Mouse (Mus musculus) forebrain, postnatal 0 days (tissue): ENCODE measurements around the gene Kctd17. TPM values are rescaled to one million over a fixed set of nuclear protein-coding genes. Genes with fewer than 3 reads are reported as not detected.
A peak's percentile ranks its signal among the peaks of the same experiment; 100 is the strongest.

Source experiments
- ATAC-seq: fragments of 200-750 bp; cut with Nextera tagmentation; 2 replicates; pipeline ENCODE4 v1.8.0; 2017; ENCODE audit warnings: mild to moderate bottlenecking, moderate library complexity
- DNase-seq: peaks from one replicate; pipeline ENCODE4 v3.0.0-alpha.2; 2015
- H3K27ac ChIP-seq: fragments of 300-500 bp; sonication (generic); 2 replicates; pipeline ENCODE4 v1.5.1; 2014; ENCODE audit warnings: low read depth, mild to moderate bottlenecking, antibody characterized with exemption, low read length, moderate library complexity, mixed read lengths
- H3K27me3 ChIP-seq: fragments of 300-500 bp; sonication (generic); 2 replicates; pipeline ENCODE4 v1.6.1; 2014; ENCODE audit warnings: mild to moderate bottlenecking, low read length, mixed read lengths; ENCODE audit not compliant: insufficient read depth
- H3K36me3 ChIP-seq: fragments of 300-500 bp; sonication (generic); 2 replicates; pipeline ENCODE4 v1.6.1; 2014; ENCODE audit warnings: mild to moderate bottlenecking, moderate library complexity; ENCODE audit not compliant: insufficient read depth
- H3K4me1 ChIP-seq: fragments of 300-500 bp; sonication (generic); 2 replicates; pipeline ENCODE4 v1.6.1; 2014; ENCODE audit warnings: antibody characterized with exemption; ENCODE audit not compliant: insufficient read depth
- H3K4me2 ChIP-seq: fragments of 300-500 bp; sonication (generic); 2 replicates; pipeline ENCODE4 v1.6.1; 2014; ENCODE audit warnings: low read depth, mild to moderate bottlenecking, moderate library complexity
- H3K4me3 ChIP-seq: fragments of 300-500 bp; sonication (generic); 2 replicates; pipeline ENCODE4 v1.5.1; 2014; ENCODE audit warnings: low read depth, low read length, mixed read lengths
- H3K9ac ChIP-seq: fragments of 300-500 bp; sonication (generic); 2 replicates; pipeline ENCODE4 v1.6.1; 2014; ENCODE audit warnings: mild to moderate bottlenecking
- H3K9me3 ChIP-seq: fragments of 300-500 bp; sonication (generic); 2 replicates; pipeline ENCODE4 v1.6.1; 2016; ENCODE audit warnings: low read length
- CTCF ChIP-seq: sonication (generic); IDR thresholded peaks from 2 replicates; pipeline ENCODE4 v1.5.1; 2016; ENCODE audit warnings: antibody characterized with exemption, control low read depth, low read depth
- WGBS: fragments of 180-500 bp; shearing (Covaris S2); extraction: QIAGEN DNeasy Blood & Tissue Kit; methylation state at CpG from one replicate; pipeline ENCODE4 v1.1.7; 2014; 5-methylcytosine and 5-hydroxymethylcytosine counted together
- polyA plus RNA-seq: library from polyadenylated mRNA; unstranded; fragments of >200 nt; fragmentation: Nextera tagmentation; extraction: Ambion mirVana; gene quantifications from 2 replicates; pipeline ENCODE4 v1.2.1, GENCODE M21; 2015
- total RNA-seq: library from RNA; depleted of rRNA; stranded (reverse); fragments of >200 nt; gene quantifications from 2 replicates; pipeline ENCODE4 v1.2.3, GENCODE M21; 2014

Gene Kctd17
- total and polyA plus RNA-seq, 2 experiments from 2014 or later: 148 to 152 TPM

GRCm38 (mm10) chr15:78447121-78447520 is 18.8 kb downstream of the Kctd17 start:
- no peak overlapping the region for H3K27ac ChIP-seq

GRCm38 (mm10) chr15:78447746-78448535 is 19.6 kb downstream of the Kctd17 start:
- Histone ChIP-seq H3K4me3 (peak overlapping the region; percentile 28), H3K9me3 (no peaks in the 10 kb centered on the region), H3K4me2 (peak overlapping the region; percentile 57), H3K36me3 (no peaks in the 10 kb centered on the region), H3K4me1 (no peaks in the 10 kb centered on the region), H3K27me3 (no peaks in the 10 kb centered on the region), H3K27ac (peak overlapping the region; percentile 60), H3K9ac (peak overlapping the region; percentile 31; the same call in 1 of the 2 replicates)
- ATAC-seq (peak; percentile 80), DNase-seq (peak; percentile 94)
- peak; percentile 92 for TF ChIP-seq CTCF
- under 1% methylated on average over 22 of the region's 22 CpGs for WGBS

More at GRCm38 (mm10) chr15:78447121-78447520, 18.8 kb downstream of the Kctd17 start:
- Histone ChIP-seq H3K36me3 (no peaks in the 10 kb centered on the region), H3K4me3 (no peak overlapping the region), H3K4me2 (no peak overlapping the region), H3K9ac (no peak overlapping the region), H3K9me3 (no peaks in the 10 kb centered on the region), H3K4me1 (no peaks in the 10 kb centered on the region), H3K27me3 (no peaks in the 10 kb centered on the region)
- WGBS: 37% methylated on average over 7 of the region's 7 CpGs
- ATAC-seq: no peak
- TF ChIP-seq CTCF: no peak
- no peak for DNase-seq

- H3K9ac ChIP-seq: no peak overlapping the region
- H3K36me3 ChIP-seq: no peaks in the 10 kb centered on the region
- no peaks in the 10 kb centered on the region for H3K4me1 ChIP-seq
- ATAC-seq (no peak), DNase-seq (no peak)
- 77% methylated on average over 6 of the region's 6 CpGs for WGBS
- H3K9me3 ChIP-seq: no peaks in the 10 kb centered on the region
- no peak overlapping the region for H3K27ac ChIP-seq
- no peak for TF ChIP-seq CTCF
- no peak overlapping the region for H3K4me3 ChIP-seq
- H3K27me3 ChIP-seq: no peaks in the 10 kb centered on the region
- no peak overlapping the region for H3K4me2 ChIP-seq
These were observed 20.8 kb downstream of the Kctd17 start for GRCm38 (mm10) chr15:78449131-78449530.

DNA sequence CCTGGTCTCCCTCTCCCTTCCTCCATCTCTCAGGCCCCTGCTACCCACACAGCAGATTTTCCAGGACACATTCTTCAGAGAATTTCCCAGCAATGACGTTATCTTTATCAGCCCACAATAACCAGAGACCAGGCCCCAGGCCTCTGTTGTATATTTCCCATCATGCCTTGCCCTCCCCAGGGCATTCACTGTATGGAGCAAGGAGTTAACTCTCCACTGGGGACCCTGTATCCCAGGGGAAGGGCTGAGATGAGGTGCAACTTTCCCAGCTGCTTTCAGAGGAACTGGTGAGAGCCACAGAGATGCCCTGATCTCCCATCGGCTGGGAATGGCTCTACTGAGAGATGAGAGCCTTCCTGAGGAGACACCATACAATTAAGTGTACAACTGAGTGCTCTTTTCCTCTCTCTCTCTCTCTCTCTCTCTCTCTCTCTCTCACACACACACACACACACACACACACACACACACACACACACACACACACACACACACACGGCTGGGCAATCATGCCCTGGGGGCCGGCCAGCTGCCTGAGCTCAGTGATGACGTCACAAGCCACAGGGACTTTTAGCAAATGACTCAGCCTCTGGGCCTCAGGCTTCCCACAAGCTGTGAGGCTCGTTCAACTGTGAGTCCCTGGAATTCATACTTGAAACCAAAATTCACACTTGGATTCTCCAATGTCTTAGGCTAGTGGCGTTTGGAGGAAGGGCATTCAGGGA is 21.5 kb downstream of the Kctd17 start:
- no peaks in the 10 kb centered on the region for H3K4me1 ChIP-seq
- no peaks in the 10 kb centered on the region for H3K36me3 ChIP-seq
- 42% methylated on average over 7 of the region's 7 CpGs for WGBS
- H3K27ac ChIP-seq: no peak overlapping the region
- TF ChIP-seq CTCF: no peak
- H3K27me3 ChIP-seq: no peaks in the 10 kb centered on the region
- H3K9me3 ChIP-seq: no peaks in the 10 kb centered on the region
- ATAC-seq (no peak), DNase-seq (no peak)
- H3K9ac ChIP-seq: no peak overlapping the region
- no peak overlapping the region for H3K4me3 ChIP-seq
- H3K4me2 ChIP-seq: no peak overlapping the region

- H3K27ac ChIP-seq: no peak overlapping the region
- ATAC-seq: no peak
- H3K9me3 ChIP-seq: no peaks in the 10 kb centered on the region
- 86% methylated on average over 6 of the region's 6 CpGs for whole genome bisulfite sequencing
- TF ChIP-seq CTCF: peak; percentile 9; the same call in 1 of the 2 replicates
- no peak overlapping the region for H3K9ac ChIP-seq
- no peaks in the 10 kb centered on the region for H3K4me1 ChIP-seq
- no peak for DNase-seq
- no peak overlapping the region for H3K4me2 ChIP-seq
- H3K36me3 ChIP-seq: no peaks in the 10 kb centered on the region
- no peaks in the 10 kb centered on the region for H3K27me3 ChIP-seq
- H3K4me3 ChIP-seq: no peak overlapping the region
These were observed 22.0 kb downstream of the Kctd17 start for GRCm38 (mm10) chr15:78450419-78450768.

DNA sequence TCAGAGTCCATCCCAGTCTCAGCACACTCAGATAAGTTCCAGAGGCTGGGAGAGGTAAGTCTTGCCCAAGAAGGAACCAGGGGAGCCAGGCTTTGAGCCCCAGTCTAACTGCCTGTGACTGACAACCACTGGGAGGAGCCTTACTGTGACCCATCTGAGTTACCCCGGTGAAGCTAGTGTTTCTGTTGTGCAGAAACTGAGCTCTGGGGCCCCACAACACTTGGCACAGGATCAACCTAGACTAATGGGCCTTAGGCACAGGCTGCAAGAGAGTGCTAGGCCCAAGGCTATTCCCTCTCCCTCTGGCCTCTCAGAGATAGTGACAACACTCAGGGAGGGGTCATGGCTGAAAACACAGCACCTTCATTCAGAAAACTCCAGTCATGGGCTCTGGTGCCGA is 22.8 kb downstream of the Kctd17 start:
- no peaks in the 10 kb centered on the region for H3K4me1 ChIP-seq
- H3K4me3 ChIP-seq: no peak overlapping the region
- H3K9ac ChIP-seq: no peak overlapping the region
- no peak for TF ChIP-seq CTCF
- DNase-seq (no peak), ATAC-seq (no peak)
- H3K27me3 ChIP-seq: no peaks in the 10 kb centered on the region
- H3K27ac ChIP-seq: no peak overlapping the region
- H3K36me3 ChIP-seq: no peaks in the 10 kb centered on the region
- no peak overlapping the region for H3K4me2 ChIP-seq
- 61% methylated on average over 2 of the region's 2 CpGs for whole genome bisulfite sequencing
- H3K9me3 ChIP-seq: no peaks in the 10 kb centered on the region

- H3K4me3 ChIP-seq: no peak overlapping the region
- DNase-seq (no peak), ATAC-seq (no peak)
- no peaks in the 10 kb centered on the region for H3K4me1 ChIP-seq
- no peaks in the 10 kb centered on the region for H3K36me3 ChIP-seq
- H3K9ac ChIP-seq: no peak overlapping the region
- H3K9me3 ChIP-seq: no peaks in the 10 kb centered on the region
- TF ChIP-seq CTCF: no peak
- no peak overlapping the region for H3K27ac ChIP-seq
- WGBS: 75% methylated on average over 3 of the region's 3 CpGs
- no peaks in the 10 kb centered on the region for H3K27me3 ChIP-seq
- no peak overlapping the region for H3K4me2 ChIP-seq
These were observed 24.6 kb downstream of the Kctd17 start for GRCm38 (mm10) chr15:78452929-78453328.
